8 mouse cellular contexts compared by ENCODE assay signal in the genomic region with DNA sequence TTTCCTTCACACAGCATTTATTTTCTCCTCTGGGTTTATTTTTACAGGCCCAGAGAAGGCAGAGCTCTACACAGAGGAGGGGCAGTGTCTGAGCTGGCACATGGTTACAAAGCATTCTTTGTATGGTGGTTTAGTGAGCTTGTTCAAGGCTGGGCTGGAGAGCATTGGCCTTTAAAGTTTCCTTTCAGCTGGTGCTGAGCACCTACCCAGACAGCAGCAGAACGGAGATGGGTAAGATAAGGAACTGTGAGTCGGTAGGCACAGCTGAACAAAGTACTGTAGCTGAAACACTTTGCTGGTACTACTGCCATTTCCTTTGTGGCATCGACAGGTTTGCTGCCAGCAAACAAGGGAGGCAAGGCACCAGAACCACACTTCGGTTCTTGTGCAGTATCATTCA. TPM values are rescaled to one million over a fixed set of nuclear protein-coding genes. Genes with fewer than 3 reads are reported as not detected.
A peak's percentile ranks its signal among the peaks of the same experiment; 100 is the strongest.
DNase-seq lines count a peak whose midpoint lies in the region; ATAC-seq lines count a peak whose summit lies in the region.

No protein-coding gene starts in this region.

- peaks cover 49% of the 10 kb centered on the region for H3K4me1 ChIP-seq in megakaryocyte, embryonic 14.5 days
- H3K4me1 ChIP-seq in limb, embryonic 10.5 days, result peaks cover 9% of the 10 kb centered on the region

- WGBS in limb, embryonic 10.5 days, result 92% methylated on average over 4 of the region's 4 CpGs

- ATAC-seq in megakaryocyte, adult 5-6 weeks (ENCODE audit: poor library complexity, severe bottlenecking), result no peak

- H3K27me3 ChIP-seq in megakaryocyte, embryonic 14.5 days (replicated peaks), result no peaks in the 10 kb centered on the region
- no peaks in the 10 kb centered on the region for H3K27me3 ChIP-seq in limb, embryonic 10.5 days (ENCODE audit: low read depth, poor library complexity, severe bottlenecking)

- peak overlapping the region; percentile 42 for H3K27ac ChIP-seq in limb, embryonic 10.5 days

- H3K4me3 ChIP-seq in megakaryocyte, embryonic 14.5 days (replicated peaks), result peak overlapping the region; percentile 72
- H3K4me3 ChIP-seq in limb, embryonic 10.5 days, result no peak overlapping the region

- peak; percentile 9 for DNase-seq in embryo, embryonic 10.5 days (ENCODE audit: low spot score)
- no peak for DNase-seq in embryo, embryonic 11 days
- no peak for DNase-seq in limb, embryonic 10.5 days (ENCODE audit: low spot score)
- peak; percentile 69 for DNase-seq in thymus, postnatal 14 days
- no peak for DNase-seq in frontal cortex, postnatal 10 days (ENCODE audit: low spot score in 2 of 2)
- no peak for DNase-seq in adipocyte (ENCODE audit: low spot score)

- H3K9me3 ChIP-seq in megakaryocyte, embryonic 14.5 days, result peaks cover 12% of the 10 kb centered on the region
- H3K9me3 ChIP-seq in limb, embryonic 10.5 days (replicated peaks), result no peaks in the 10 kb centered on the region

- H3K36me3 ChIP-seq in megakaryocyte, embryonic 14.5 days (replicated peaks; ENCODE audit: low read length), result peaks cover 9% of the 10 kb centered on the region
- H3K36me3 ChIP-seq in limb, embryonic 10.5 days, result no peaks in the 10 kb centered on the region

RNA-seq across cellular contexts. Expression of a gene that starts 1.7 kb away (rescaled TPM):
- 7.1 and 10.6 TPM in 2 replicates for polyA plus RNA-seq in megakaryocyte, embryonic 14.5 days (2012; ENCODE audit: insufficient read depth, low replicate concordance)
- 21.9 and 22.1 TPM in 2 replicates for total RNA-seq in megakaryocyte, adult 5-6 weeks (2015)
- total RNA-seq in megakaryocyte, adult 5-6 weeks (2017), result 16.4 and 25.2 TPM in 2 replicates
- 14.5 and 20.7 TPM in 2 replicates for polyA plus RNA-seq in limb, embryonic 10.5 days (2016; fragmentation: Nextera tagmentation; extraction: Ambion mirVana)

RNA-seq across cellular contexts. Expression of a gene that starts 31.9 kb away (rescaled TPM):
- polyA plus RNA-seq in megakaryocyte, embryonic 14.5 days (2012; ENCODE audit: insufficient read depth, low replicate concordance), result 57.0 and 66.2 TPM in 2 replicates
- 88.7 and 104 TPM in 2 replicates for total RNA-seq in megakaryocyte, adult 5-6 weeks (2015)
- 72.6 and 99.3 TPM in 2 replicates for total RNA-seq in megakaryocyte, adult 5-6 weeks (2017)
- 85.6 and 89.4 TPM in 2 replicates for polyA plus RNA-seq in limb, embryonic 10.5 days (2016; fragmentation: Nextera tagmentation; extraction: Ambion mirVana)

Comparison
In these comparisons a context has a peak if more than half of its experiments do, and no peak if none do; other contexts are left out.
1. DNase-seq: peak in embryo, embryonic 10.5 days (single experiment) and thymus, postnatal 14 days (single experiment); none in embryo, embryonic 11 days (single experiment), limb, embryonic 10.5 days (single experiment), frontal cortex, postnatal 10 days (0 of 2) and adipocyte (single experiment).